Mouse (Mus musculus) E14TG2a.4 (cell line): ENCODE data around the gene Ctnnbip1.

Source experiments
- H3K27me3 ChIP-seq: 2 replicates; pipeline ENCODE4 v1.6.1; 2014; ENCODE audit warnings: low read length, control low read depth; ENCODE audit not compliant: insufficient read depth
- H3K36me3 ChIP-seq: 2 replicates; pipeline ENCODE4 v1.6.1; 2014; ENCODE audit warnings: low read length, control low read depth; ENCODE audit not compliant: insufficient read depth
- H3K4me1 ChIP-seq: replicated peaks from 2 replicates; pipeline ENCODE4 v1.6.1; 2014; ENCODE audit warnings: low read depth, low read length, control low read depth
- H3K4me3 ChIP-seq: replicated peaks from 2 replicates; pipeline ENCODE4 v1.5.1; 2014; ENCODE audit warnings: mild to moderate bottlenecking, low read length
- H3K9me3 ChIP-seq: 2 replicates; pipeline ENCODE4 v1.6.1; 2014; ENCODE audit warnings: low read length, control low read depth
- CTCF ChIP-seq: conservative IDR thresholded peaks from 2 replicates; pipeline ENCODE4 v1.5.1; 2014; ENCODE audit warnings: low read length
- NANOG ChIP-seq: IDR thresholded peaks from 2 replicates; pipeline ENCODE4 v1.6.1; 2014; ENCODE audit warnings: borderline replicate concordance, low read length, mixed read lengths
- POU5F1 ChIP-seq: IDR thresholded peaks from 2 replicates; pipeline ENCODE4 v1.6.1; 2014; ENCODE audit warnings: low read length, borderline replicate concordance

The Ctnnbip1 gene

GRCm38 (mm10) chr4:149578085-149578681 lies 60.1 kb downstream of the Ctnnbip1 start:
- Histone ChIP-seq H3K9me3 (no peaks in the 10 kb centered on the region), H3K36me3 (no peaks in the 10 kb centered on the region), H3K4me3 (no peak overlapping the region), H3K27me3 (peaks cover 60% of the 10 kb centered on the region), H3K4me1 (peaks cover 12% of the 10 kb centered on the region)
- TF ChIP-seq POU5F1 (no peak), NANOG (no peak), CTCF (no peak)

- TF ChIP-seq CTCF (no peak), NANOG (no peak), POU5F1 (no peak)
- Histone ChIP-seq H3K4me3 (no peak overlapping the region), H3K27me3 (peaks cover 57% of the 10 kb centered on the region), H3K9me3 (no peaks in the 10 kb centered on the region), H3K36me3 (no peaks in the 10 kb centered on the region), H3K4me1 (peaks cover 11% of the 10 kb centered on the region)
Measured at GRCm38 (mm10) chr4:149578831-149579230, 60.8 kb downstream of the Ctnnbip1 start.

- H3K9me3 ChIP-seq = no peaks in the 10 kb centered on the region
- H3K4me1 ChIP-seq = peaks cover 29% of the 10 kb centered on the region
- H3K36me3 ChIP-seq = no peaks in the 10 kb centered on the region
- H3K4me3 ChIP-seq = peak overlapping the region; percentile 86; the same call in 1 of the 2 replicates
- H3K27me3 ChIP-seq = peaks cover 72% of the 10 kb centered on the region
- TF ChIP-seq NANOG = no peak
- no peak for TF ChIP-seq CTCF
- no peak for TF ChIP-seq POU5F1
Measured at GRCm38 (mm10) chr4:149585236-149585635, 67.2 kb downstream of the Ctnnbip1 start.

GRCm38 (mm10) chr4:149586044-149586782 lies 68.2 kb downstream of the Ctnnbip1 start, which contains the start of gene Clstn1:
Gene Clstn1 (plus strand): TSS chr4:149586468.
- Histone ChIP-seq H3K36me3 (no peaks in the 10 kb centered on the region), H3K4me3 (peak within 1 kb of the TSS; percentile 86), H3K9me3 (no peaks in the 10 kb centered on the region), H3K4me1 (peaks cover 29% of the 10 kb centered on the region), H3K27me3 (peaks cover 71% of the 10 kb centered on the region)
- TF ChIP-seq NANOG (no peak), POU5F1 (no peak), CTCF (no peak)

GRCm38 (mm10) chr4:149586783-149587595 lies 69.0 kb downstream of the Ctnnbip1 start:
- H3K36me3 ChIP-seq = no peaks in the 10 kb centered on the region
- TF ChIP-seq POU5F1 (no peak), NANOG (no peak), CTCF (no peak)
- peaks cover 63% of the 10 kb centered on the region for H3K27me3 ChIP-seq
- peaks cover 29% of the 10 kb centered on the region for H3K4me1 ChIP-seq
- H3K4me3 ChIP-seq = peak overlapping the region; percentile 86
- H3K9me3 ChIP-seq = no peaks in the 10 kb centered on the region

GRCm38 (mm10) chr4:149587596-149588168 lies 69.6 kb downstream of the Ctnnbip1 start:
- TF ChIP-seq POU5F1 = no peak
- TF ChIP-seq CTCF = no peak
- no peak for TF ChIP-seq NANOG
- no peaks in the 10 kb centered on the region for H3K36me3 ChIP-seq

GRCm38 (mm10) chr4:149590200-149590599 lies 72.2 kb downstream of the Ctnnbip1 start:
- TF ChIP-seq CTCF = peak; percentile 48
- TF ChIP-seq NANOG = no peak
- TF ChIP-seq POU5F1 = no peak

More at GRCm38 (mm10) chr4:149587596-149588168, 69.6 kb downstream of the Ctnnbip1 start:
- Histone ChIP-seq H3K4me1 (peaks cover 29% of the 10 kb centered on the region), H3K4me3 (peak overlapping the region; percentile 86), H3K9me3 (no peaks in the 10 kb centered on the region), H3K27me3 (peaks cover 64% of the 10 kb centered on the region)

GRCm38 (mm10) chr4:149591486-149591885 lies 73.5 kb downstream of the Ctnnbip1 start:
- H3K36me3 ChIP-seq = no peaks in the 10 kb centered on the region
- H3K4me1 ChIP-seq = peaks cover 23% of the 10 kb centered on the region
- H3K27me3 ChIP-seq = peaks cover 40% of the 10 kb centered on the region
- no peak overlapping the region for H3K4me3 ChIP-seq
- no peaks in the 10 kb centered on the region for H3K9me3 ChIP-seq
- TF ChIP-seq POU5F1 = no peak
- TF ChIP-seq CTCF = peak; percentile 88
- no peak for TF ChIP-seq NANOG

More at GRCm38 (mm10) chr4:149590200-149590599, 72.2 kb downstream of the Ctnnbip1 start:
- Histone ChIP-seq H3K4me1 (peaks cover 24% of the 10 kb centered on the region), H3K4me3 (no peak overlapping the region), H3K9me3 (no peaks in the 10 kb centered on the region), H3K36me3 (no peaks in the 10 kb centered on the region), H3K27me3 (peaks cover 49% of the 10 kb centered on the region)
